Mouse (Mus musculus) frontal cortex, postnatal 36 days (tissue): ENCODE measurements around the gene Cpeb4.
"Not testable (repeated sequence)": the region's sequence is repeated elsewhere in the genome, so short reads cannot be mapped to it uniquely, and the experiment has no call there.

ENCODE experiments used
- DNase-seq, 2 experiments: peaks; one replicate each; pipeline ENCODE4 v3.0.0; 2022; ENCODE audit warnings: low spot score in 2 of 2

Cpeb4 gene

GRCm38 (mm10) chr11:31974132-31974531 is 102.1 kb downstream of the Cpeb4 start:
- DNase-seq = no peak

- DNase-seq = no peak
Observed at GRCm38 (mm10) chr11:31974826-31975225, 102.8 kb downstream of the Cpeb4 start.

- no peak for DNase-seq
Observed at GRCm38 (mm10) chr11:31975678-31976077, 103.7 kb downstream of the Cpeb4 start.

DNA sequence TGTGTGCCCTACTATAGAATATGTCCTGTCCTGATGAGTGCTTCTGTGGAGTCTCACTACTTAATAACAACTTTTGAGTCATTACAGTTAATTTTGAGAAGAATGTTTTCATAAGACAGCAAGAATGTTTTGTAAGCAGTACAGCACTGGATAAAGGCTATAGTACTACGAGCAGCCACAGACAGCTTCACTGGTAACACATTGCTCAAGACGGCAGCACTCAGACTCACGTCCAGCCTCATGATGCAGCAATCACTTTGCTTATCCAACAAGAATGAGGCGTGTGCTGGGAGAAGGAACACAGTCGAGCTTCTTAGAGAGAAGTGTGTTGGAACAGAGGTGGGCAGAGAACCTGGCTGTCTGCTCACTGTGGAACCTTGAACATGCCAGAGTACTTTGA is 104.1 kb downstream of the Cpeb4 start:
- no peak for DNase-seq

- DNase-seq = not testable (repeated sequence)
Observed at GRCm38 (mm10) chr11:31980089-31980488, 108.1 kb downstream of the Cpeb4 start.

DNA sequence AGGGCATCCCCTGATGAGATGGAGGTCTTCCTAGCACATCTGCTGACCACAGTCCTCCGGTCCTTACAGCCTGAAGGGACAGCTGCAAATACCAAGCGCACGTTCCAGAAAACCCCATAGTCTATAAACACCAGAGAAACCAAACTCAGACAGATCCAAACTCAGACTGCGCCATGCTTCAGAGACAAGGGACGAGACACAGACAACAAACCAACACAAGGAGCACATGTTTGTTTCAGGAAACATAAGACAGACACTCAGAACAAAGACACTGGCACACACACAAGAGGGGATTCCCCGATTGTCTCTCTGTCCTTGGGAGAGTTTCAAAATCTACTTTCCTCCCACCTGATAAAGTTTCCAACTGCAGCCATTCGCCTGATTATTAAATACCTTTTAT is 109.8 kb downstream of the Cpeb4 start:
- DNase-seq = no peak

- not testable (repeated sequence) for DNase-seq
Observed at GRCm38 (mm10) chr11:31982247-31982943, 110.4 kb downstream of the Cpeb4 start.

DNA sequence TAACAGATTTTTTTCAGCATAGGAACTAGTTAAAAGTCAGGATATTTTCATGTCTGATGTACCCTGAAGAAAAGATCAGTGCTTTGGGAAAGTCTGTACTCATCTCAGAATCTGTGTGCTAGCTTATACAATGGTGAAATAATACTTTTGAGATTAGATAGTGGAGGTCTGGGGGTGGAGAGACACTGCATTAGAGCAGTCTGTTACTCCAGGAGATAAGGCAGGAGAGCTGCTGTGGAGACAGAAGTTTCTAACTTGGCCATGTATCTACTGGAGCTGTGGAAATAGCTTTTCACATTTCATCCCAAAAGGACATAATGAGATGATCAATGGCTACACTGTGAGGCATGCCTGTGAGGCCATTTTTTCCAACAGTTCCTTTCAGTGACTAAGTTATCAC is 111.2 kb downstream of the Cpeb4 start:
- no peak for DNase-seq

GRCm38 (mm10) chr11:31984786-31985185 is 112.8 kb downstream of the Cpeb4 start:
- no peak for DNase-seq
